Mouse (Mus musculus) yolk sac, embryonic 10.5 days (tissue): Measurements from ENCODE around the gene Dido1.

Experiments used
- DNase-seq: peaks from one replicate; pipeline ENCODE4 v3.0.0-alpha.2; 2017; ENCODE audit warnings: low spot score

The Dido1 gene

DNA sequence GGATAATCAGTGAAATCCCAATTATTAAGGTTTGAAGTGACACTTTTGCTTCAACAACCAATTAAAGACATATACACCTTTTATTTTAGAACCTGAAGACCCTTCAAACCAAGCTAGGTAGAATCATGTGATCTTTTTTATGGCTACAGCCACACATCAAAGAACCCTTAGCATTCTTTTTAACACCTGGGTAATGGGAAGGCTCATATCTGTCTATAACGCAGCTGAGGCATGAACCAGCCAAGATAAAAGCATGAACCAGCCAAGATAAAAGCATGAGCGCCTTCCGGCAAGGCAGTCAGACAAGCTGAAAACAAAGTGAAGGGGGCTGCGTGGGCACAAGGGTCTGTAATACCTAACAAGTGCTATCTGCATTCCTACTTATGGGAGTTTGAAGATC is 25.8 kb downstream of the Dido1 start:
- DNase-seq, result no peak

GRCm38 (mm10) chr2:180683524-180683923 is 26.3 kb downstream of the Dido1 start:
- no peak for DNase-seq

- DNase-seq, result no peak
These were observed 28.6 kb downstream of the Dido1 start for GRCm38 (mm10) chr2:180681225-180681624.

DNA sequence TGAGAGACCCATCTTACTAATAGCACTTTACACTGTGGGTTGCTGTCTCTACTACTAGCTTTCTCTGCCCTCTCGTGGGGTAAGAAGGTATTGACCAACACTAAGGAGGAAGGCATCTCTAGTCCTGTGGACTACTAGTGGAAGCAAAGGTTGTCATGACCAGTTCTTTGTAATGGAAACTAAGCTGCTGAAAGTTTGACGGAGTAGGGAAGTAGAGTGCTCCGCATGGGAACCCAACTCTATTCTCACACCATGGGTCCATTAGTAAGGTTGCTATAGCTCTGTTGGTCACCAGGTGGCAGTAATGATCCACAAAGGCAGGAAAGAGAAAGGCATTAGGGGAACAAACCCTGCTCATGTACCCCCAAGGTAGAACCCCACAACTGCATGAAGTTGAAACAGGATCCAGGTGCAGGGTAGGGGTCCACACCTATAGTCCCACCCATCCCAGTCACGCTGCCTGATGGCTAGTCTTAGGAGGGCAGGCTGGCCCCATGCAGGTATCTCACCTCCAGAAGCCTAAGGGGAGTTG is 31.1 kb downstream of the Dido1 start:
- peak; percentile 58 for DNase-seq

DNA sequence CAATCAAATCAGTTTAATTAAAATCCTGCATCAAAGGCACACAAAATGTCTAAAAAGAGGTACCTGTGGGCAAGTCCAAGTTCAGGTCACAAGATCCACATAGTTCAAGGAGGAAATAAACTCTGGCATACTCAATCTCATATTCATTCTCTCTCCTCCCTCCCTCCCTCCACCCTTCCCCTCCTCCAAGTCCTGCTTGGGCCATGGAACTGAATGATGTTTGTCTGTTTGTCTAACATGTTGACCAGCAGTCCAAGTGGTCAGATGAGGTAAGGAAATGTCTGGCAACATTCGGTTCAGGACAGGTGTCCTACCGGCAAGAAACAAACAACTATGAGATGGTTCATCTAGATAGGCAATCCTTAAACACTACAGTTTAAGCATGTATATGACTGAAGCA is 33.1 kb downstream of the Dido1 start:
- DNase-seq, result no peak

GRCm38 (mm10) chr2:180662008-180662407 is 47.8 kb downstream of the Dido1 start:
- DNase-seq, result no peak

GRCm38 (mm10) chr2:180660521-180660920 is 49.3 kb downstream of the Dido1 start:
- DNase-seq, result no peak

DNA sequence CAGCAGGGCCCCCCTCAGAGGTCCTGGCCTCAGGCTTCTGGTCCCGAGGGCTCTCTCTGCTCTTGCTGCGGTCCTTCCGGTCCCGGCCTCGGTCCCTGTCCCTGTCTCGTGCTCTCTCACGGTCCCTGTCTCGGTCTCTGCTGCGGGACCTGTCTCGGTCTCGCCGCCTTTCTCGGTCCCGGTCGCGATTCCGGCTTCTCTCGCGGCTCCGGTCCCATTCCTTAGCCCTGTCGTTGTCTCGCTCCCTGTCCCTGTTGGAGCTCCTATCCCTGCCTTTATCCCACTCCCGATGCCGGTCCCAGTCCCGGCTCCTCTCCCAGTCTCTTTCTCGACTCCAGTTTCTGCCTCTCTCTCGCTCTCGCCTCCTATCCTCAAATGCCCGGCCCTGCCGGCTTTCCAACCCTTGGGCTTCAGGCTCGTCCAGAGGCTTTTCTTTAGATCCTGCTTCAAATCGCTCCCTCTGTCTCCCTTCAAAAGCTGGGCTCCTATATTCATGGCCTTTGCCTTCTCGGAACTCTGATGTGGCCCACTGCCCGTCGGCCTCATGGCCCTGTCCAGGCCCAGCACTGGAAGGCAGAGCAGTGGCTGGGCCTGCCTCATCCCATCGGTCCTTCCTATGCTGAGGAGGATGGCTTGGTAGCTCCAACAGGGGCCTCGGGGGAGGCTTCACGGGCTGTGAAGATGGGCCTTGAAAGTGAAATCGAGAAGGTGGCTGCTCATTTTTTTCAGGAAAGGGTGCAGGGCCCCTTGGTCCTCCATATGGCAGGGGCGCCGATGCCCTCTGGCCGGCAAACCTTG is 50.2 kb downstream of the Dido1 start:
- no peak for DNase-seq

DNA sequence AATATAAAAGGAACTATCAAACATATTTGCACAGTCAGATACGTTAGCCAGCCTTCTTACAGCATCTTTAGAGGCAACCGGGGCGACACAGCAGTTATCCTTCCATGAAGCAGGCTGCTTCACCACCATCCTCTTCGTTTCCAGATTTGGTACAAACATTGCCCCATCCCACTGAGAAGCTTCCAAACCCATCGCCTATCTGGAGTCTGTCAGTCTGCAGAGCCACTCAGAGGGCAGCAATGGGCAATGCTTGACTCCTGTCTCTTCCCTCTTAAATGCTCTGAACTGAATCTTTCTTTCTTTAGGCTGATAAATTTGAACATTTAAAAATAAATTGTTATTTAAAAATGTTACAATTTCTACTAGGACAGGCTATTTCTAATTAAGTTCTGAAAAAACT is 51.4 kb downstream of the Dido1 start:
- no peak for DNase-seq

DNA sequence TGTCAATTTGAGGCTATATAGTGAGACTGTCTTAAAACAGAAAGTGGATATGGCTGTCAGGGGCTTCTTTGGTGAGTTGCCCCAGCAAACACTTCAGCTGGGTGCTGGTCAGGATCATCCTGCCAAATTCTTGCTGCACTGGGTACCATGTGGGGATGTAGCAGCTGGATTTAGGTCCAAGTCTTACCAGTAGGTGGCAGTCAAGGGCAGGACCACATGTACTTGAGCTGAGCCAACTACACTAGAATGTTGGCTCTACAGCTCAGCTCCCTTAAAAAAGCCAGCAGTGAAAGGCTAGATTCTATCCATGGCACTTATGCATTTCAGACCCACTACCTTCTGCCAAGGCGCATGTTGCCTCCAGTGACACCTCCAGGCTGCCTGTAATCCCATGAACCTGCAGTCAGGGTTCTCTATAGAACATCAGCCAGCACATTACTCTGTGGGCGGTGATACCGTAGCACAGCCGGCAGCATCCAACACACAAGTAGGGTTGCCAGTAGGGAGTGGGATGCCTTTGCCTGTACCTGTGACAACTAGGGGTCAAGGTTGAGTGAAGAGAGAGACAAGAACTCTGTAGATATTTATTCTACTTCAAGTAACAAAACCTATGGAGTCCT is 52.3 kb downstream of the Dido1 start:
- peak; percentile 44 for DNase-seq

DNA sequence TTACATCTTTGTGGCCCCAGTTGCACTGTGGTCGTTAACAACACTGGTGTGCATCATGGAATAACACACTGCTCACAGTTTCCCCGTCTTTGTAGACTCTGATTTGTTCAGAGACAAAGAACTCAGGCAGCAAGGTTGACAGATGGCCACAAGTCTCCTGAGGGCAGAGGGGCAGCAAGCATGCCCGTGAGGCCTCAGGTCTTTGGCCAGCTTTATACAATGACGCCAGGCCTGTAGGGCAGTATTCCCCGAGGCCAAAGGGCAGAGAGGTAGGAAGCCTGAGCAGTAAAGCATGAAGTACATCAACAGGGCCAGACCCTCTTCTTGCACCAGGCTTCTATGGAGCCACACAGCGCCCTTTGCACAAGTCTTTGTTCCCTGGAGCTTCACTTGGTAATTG is 54.6 kb downstream of the Dido1 start:
- no peak for DNase-seq

DNA sequence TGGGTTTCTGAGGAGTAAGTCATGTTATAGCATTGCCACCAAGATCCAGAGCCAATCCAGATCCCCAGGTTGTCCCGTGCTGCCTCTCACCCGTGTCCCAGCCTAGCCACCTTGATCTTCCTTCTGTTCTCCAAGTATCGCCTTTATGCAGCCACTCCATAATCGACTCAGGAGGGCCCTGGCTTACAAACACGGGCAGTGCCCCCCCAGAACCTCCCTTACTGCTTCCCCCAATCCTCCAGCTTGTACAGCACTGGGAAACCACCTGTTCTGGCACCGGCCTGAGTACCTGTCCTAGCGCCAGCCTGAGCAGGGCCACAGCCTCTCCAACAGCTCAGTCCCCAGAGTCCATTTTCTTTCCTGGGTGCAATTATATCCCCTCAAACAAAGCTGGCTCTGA is 55.1 kb downstream of the Dido1 start:
- no peak for DNase-seq

- no peak for DNase-seq
These were observed 63.0 kb downstream of the Dido1 start for GRCm38 (mm10) chr2:180646841-180647240.

DNA sequence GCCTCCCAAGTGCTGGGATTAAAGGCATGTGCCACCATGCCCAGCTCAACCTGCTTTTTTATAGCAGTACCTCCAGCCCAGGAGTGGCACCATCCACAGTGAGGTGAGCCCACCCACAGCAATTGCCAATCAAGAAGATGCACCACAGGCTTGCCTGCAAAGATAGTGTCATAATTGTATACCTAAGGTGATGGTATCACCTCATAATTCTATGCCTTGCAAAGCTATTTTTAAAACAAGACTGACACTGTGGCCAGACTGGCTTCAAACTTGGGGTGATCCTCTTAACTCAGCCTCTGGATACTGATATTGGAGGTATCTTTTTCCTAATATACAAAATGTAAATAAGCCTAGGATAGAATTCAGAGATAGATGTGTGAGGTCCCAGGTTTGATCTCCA is 66.2 kb downstream of the Dido1 start:
- no peak for DNase-seq

DNA sequence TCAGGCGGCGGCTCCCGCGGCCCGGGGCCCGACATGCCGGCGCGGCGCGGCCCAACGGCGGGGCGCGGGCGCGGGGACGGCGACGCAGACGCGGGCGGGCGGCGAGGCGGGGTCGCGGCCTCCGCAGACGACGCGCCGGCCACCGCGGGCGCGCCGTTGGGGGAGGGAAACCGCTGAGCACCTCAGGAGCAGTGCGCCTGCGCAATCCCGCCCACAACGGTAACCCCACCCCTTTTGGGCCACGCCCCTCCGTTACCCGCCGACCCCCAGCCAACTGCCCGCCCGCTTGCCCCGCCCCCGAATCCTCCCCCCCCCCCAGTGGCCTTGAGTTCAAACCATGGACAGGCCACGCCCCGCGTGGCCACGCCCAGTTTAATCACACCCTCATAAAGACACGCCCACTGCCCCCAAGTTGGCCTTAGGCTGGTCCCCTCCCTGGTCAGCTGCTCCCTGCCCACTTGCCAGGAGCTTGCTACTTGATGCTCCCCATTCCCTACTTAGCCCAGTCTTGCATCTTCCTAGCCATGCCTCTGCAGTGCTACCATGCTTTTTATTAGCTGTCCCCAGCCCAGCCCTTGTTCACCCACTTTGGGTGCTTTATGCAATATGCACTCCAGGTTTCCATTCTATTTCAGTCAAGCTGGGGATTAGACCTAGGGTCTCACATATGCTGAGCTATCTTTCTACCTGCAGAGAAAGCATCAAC is 67.1 kb downstream of the Dido1 start, which contains the start of gene Tcfl5:
Tcfl5 (minus strand) TSS at position 154 of the 706 bp plus-strand sequence.
- DNase-seq, result no peak

- no peak for DNase-seq
These were observed 67.9 kb downstream of the Dido1 start for GRCm38 (mm10) chr2:180641576-180642554.

DNA sequence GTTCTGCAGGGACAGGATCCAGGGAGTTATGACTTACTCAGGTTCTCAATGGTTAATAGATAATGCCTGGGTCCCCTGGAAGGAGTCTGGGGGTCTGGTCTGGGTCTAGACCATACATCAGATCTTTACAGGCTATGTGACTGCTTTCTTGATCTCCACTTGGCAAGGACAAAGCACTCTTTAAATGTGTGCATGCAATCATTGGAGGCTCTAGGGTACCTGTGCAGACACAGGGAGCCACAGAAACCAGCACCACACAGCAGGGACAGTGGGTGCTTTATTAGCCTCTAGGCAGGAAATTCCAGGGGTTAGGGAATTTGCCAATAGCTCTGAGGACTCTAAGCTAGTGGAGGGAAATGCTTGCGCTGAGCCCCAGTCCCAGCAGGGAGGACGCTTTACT is 97.9 kb downstream of the Dido1 start:
- no peak for DNase-seq

GRCm38 (mm10) chr2:180610283-180610682 is 99.5 kb downstream of the Dido1 start:
- DNase-seq, result peak; percentile 19
